Mouse (Mus musculus) CD4-positive, CD25-positive, alpha-beta regulatory T cell, adult 4 months (primary cell): Measurements from ENCODE around the gene Speer4c. TPM values are rescaled to one million over a fixed set of nuclear protein-coding genes. Genes with fewer than 3 reads are reported as not detected.
"Not testable (repeated sequence)": the region's sequence is repeated elsewhere in the genome, so short reads cannot be mapped to it uniquely, and the experiment has no call there.

Experiments used
- ATAC-seq: one replicate; pipeline ENCODE4 v1.8.0; 2017
- polyA plus RNA-seq, 2 experiments: library from polyadenylated mRNA; unstranded; fragments of 100-300 nt; shearing (Covaris generic); gene quantifications; one replicate each; pipeline ENCODE4 v1.2.1; 2017

Gene Speer4c
- polyA plus RNA-seq = not detected

DNA sequence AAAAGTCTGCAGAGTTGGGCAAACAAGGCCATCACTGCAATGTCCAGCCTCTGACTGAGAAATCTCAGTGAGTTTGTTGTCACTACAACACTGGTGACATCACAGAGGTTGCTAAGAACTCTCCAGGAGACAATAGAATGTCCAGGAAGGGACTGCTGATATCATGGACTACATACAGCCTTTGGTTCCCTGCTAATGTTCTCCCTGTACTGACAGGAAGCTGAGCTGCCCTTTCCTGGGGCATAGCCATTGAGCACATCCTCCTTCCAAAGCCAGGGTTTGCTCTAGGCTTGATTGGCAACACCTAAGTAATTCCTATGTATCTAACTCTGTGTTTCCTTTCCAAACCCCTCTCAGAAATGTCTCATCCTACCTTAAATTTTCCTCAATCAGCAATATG is at the start of gene Speer4c:
Gene Speer4c, minus strand, starts transcription at position 101 of the 400 bp plus-strand sequence.
- ATAC-seq = not testable (repeated sequence)

DNA sequence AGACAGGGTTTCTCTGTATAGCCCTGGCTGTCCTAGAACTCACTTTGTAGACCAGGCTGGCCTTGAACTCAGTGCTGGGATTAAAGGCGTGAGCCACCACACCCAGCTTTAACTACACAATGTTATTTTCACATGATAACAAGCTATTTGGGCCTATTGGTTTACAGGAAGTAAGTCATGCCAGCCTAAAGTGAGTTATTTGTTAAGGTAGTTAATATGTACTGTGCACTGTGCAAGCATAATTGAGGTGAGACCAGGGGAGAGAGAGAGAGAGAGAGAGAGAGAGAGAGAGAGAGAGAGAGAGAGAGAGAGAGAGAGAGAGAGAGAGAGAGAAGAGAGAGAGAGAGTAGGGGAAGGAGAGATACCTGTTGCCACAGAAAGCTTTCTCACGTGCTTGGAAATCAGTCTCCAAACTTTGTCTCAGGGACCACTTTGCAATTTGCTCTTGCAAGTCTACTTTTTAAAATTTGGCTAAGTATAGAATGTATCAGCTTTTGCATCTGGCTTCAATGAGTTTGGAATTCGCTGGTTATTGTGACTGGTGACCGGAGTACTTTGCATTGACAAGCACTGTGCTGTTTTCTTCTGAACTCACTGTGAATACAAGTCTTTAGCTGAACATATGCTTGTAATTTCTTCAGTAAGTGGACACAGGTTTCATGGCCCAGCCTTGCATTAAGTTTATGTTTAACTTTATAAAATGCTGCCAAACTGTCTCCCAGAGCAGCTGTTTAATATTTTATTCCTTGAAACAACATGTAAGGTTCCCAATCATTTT is 33.6 kb upstream of the Speer4c start:
- ATAC-seq = no peak

DNA sequence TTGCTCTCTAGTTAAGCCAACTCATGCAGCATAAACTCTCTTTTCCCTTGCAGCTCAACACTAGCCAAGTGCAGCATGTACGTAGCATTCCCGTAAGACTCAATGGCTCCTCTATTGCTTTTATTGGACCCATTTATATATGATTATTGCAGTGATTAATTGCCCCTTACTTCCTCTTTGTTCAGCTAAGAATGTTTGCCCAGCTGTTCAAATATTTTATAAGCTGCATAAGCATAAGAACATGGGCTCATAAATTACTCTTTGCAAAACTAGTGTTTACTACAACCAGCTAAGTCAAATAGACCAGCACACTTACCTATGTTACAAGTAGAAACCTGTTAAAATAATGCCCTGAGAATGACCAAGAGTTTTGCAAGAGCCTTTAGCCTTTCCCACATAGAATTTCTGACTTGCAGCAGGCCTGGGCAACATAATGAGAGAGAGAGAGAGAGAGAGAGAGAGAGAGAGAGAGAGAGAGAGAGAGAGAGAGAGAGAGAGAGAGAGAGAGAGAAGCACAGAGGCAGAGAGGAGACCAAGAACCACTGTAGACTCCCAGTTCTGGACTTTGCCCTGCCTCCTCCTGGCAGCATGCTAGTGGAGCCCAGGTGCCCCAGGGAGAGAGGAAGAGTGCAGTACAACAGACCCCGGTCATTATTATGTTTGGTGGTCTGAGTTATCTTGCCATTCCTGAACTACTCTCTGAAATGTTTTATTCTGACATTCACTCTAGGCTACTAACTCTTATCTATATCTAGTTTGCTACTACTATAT is 20.2 kb upstream of the Speer4c start:
- no peak for ATAC-seq

DNA sequence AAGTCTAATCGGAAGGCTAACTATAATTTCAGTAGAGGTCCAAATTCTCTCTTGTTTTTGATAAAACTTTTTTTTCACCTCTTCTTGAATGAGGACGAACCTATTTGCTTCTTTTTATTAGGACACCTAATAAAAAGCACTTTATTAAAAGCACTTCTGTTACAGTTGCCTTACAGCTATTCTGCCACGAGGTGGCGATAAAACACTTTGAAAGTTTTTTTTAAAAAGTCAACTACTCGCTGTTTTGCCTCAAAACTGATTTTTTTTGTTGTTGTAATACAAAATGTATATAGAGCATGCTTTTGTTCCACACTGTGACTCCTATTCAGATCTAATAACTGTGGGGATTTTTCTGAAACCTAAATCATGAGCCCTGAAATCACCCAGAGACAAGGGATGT is 11.2 kb downstream of the Speer4c start:
- ATAC-seq = not testable (repeated sequence)

DNA sequence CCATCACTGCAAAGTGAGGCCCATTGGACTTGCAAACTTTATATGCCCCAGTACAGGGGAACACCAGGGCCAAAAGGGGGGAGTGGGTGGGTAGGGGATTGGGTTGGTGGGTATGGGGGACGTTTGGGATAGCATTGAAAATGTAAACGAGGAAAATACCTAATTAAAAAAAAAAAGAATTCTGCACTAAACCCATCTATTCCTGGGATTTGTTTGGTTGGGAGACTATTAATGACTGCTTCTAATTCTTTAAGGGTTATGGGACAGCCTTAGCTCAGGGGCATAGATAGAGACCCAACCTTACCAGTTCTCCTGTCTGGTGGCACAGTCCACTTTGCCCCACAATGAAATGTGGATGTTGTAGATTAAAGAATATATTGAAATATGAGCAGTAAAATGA is 16.4 kb downstream of the Speer4c start:
- ATAC-seq = not testable (repeated sequence)

DNA sequence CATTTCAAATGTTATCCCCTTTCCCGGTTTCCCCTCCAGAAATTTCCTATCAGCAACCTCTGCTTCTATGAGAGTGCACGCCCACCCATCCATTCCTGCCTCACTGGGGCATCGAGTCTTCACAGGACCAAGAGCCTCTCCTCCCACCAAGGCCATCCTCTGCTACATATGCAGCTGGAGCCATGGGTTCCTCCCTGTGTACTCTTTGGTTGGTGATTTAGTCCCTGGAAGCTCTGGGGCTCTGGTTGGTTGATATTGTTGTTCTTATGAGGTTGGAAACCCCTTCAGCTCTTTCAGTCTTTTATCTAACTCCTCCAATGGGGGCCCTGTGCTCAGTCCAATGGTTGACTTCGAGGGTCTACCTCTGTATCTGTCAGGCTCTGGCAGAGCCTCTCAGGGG is 22.2 kb downstream of the Speer4c start:
- not testable (repeated sequence) for ATAC-seq

DNA sequence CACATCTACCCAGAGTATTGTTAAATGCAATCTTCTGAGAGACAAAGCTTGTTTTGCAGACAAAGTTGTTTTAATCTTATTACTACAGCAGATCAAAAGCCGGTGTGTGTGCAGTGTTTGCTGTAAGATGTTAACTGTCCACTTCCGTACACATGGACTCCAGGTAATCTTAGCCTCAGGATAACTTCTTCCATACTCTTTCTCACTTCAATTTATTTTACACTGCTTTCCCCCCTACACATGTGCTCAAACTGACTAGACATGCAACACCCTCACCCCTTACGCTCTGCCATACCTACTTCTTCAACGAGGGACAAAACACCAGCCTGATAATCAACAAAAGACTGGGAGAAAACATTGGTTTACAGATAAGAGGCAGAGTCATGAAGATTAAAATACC is 23.2 kb downstream of the Speer4c start:
- ATAC-seq = not testable (repeated sequence)

DNA sequence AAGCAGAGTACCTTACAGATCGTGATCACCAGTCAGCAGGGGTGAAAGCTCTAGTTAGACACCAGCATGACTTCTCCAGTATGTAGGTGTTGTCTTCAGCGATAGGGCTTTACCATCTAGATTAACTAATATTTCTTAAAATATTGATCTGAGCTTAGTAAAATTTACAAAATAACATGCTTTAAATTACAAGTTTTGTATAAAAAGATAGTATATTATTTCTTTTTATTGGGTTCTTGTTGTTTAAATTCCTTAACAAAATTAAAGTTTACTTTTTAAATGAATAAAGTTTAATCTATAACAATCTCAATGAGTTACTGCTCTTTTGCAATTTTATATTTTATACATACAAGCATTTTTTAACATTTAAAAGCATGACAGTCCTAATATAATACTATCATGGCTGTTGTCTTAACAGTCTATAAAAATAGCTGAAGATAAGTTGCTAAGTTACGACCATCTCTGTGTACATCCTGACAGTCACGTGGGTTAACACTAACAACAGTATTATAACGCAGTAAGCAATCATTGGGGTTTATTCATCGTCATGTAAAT is 24.3 kb downstream of the Speer4c start:
- ATAC-seq = not testable (repeated sequence)

DNA sequence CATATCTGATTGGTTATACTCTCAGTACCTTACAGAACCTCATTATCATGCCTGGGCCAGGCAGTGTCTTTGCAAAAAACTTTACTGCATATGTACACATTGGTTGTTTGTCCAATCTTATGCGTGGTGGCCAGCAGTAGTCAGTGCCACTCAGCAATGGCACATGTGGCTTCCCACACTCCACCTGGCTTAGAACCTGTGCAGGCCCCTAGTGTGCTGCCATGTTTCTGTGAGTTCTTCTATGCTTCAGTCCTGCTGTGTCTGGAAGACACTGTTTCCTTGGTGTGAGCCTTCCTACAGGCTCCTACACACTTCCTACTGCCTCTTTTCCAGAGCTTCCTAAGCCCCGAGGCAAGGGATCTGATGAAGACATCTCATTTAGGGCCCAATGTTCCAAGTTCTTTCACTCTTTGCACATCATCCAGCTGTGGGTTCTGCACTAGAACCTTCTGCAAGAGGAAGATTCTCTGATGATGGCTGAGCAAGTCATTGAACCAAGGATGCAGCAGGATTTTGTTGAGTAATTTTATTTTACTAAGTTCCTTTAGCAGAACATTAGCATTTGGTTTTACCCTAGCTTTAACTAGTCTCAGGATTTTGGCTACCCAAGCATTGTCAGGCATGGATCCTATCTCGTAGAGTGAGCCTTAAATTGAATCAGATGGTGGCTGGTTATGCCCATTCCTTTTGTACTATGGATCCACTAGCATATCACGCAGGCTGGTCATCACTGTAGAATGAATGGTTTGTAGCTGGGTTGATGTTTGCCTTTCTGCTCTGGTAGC is 25.0 kb downstream of the Speer4c start:
- ATAC-seq = not testable (repeated sequence)

DNA sequence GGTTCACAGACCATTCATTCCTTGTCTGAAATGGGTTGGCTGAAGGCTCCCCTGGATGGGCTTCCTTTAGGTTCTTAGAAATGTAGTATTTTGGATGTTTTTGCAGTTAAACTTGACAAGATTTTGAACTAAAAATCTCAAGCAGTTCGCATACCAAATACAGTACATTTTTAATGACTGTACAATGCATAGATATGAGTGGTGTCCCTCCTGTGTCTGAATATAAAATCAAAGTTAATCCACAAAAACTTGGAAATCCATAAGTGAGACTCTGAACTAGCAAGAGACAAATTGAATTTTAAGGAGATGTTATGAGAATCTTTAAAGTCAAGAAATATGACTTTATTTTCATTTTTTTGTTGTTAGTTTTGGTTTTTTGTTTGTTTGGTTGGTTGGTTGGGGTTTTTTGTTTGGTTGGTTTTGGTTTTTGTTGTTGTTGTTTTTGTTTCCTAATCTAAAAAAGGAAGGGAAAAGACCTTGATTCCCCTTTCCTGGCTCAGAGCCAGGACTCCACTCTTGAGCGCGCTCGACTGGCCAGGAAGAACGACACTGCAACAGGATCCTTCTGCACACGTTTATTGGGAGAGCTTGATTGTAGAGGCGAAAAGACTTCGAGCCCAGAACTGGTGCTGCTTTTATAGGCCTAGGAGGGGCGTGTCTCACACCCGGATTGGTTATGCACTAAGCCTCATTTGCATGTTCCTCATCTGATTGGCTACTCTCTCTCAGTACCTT is 32.6 kb downstream of the Speer4c start:
- not testable (repeated sequence) for ATAC-seq

DNA sequence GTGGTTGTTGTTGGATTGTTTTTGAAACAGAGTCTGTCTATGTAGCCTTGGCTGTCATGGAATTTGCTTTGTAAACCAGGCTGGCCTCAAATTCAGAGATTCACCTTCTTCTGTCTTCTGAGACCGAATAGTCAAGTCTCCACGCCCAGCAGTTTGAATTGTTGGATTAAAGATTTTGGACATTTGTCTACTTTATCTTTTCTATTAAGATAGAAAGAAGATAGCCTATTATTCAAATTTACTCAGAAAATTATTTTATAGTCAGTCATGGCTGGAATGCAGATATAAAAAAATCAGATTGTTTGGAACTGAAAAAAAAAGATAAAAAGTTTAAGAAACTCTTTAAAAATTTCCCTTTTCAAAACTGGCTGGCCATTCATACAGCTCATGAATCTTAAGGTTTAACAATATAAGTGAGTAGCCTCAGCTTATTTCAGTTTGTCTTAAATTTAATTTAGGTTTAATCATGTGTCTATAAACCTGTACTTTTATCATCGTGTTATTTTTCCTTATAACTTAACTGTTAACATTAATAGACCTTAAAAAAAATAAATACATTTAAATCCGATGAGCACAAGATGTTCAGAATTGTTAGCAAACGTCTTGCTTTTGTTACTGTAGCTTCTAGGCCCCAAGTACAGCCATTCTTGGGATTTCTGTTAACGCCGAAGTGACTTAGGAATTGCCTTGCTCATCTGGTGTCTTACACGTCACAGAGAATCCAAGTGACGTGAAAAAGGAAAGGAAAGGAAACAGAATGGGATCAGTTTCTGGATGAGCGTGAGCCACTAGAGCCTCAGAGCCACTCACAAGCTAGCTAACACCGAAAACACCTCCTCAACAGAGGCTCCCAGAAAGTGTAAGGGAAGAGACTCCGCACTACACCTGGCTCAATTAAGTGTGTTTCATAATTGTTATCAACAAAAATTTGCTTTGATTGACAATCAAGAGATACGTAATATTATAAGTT is 33.8 kb downstream of the Speer4c start:
- ATAC-seq = not testable (repeated sequence)

DNA sequence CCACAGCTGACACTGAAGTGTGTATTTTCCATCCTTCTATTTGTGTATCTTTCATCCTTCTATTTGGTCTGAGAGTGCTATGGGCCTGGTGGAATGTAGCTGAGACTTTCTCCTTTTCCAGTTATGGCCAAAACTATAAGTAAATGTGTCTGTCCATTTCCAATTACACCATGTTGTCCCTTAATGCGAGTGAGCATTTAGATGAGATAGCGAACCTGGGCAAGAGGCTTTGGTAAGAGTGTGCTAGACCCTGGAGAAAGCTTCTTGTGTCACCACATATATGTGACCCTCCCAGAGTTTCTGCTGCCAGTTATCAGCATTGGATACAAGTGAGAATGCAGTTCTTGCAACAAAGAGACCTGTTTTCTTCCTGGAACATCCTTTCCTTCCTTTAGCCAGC is 35.2 kb downstream of the Speer4c start:
- not testable (repeated sequence) for ATAC-seq

DNA sequence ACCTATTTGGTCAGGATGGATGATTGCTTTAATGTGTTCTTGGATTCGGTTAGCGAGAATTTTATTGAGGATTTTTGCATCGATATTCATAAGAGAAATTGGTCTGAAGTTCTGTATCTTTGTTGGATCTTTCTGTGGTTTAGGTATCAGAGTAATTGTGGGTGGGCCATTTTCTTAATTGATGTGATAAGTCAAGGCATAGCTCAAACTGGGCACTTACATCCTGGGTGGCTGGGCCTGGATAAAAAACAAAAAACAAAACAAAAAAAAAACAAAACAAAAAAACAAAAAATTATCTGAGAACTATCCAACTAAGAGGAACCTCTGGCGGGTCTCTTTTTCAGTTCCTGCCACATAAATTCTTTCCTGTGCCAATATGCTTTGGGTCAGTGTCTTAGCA is 36.3 kb downstream of the Speer4c start:
- not testable (repeated sequence) for ATAC-seq

DNA sequence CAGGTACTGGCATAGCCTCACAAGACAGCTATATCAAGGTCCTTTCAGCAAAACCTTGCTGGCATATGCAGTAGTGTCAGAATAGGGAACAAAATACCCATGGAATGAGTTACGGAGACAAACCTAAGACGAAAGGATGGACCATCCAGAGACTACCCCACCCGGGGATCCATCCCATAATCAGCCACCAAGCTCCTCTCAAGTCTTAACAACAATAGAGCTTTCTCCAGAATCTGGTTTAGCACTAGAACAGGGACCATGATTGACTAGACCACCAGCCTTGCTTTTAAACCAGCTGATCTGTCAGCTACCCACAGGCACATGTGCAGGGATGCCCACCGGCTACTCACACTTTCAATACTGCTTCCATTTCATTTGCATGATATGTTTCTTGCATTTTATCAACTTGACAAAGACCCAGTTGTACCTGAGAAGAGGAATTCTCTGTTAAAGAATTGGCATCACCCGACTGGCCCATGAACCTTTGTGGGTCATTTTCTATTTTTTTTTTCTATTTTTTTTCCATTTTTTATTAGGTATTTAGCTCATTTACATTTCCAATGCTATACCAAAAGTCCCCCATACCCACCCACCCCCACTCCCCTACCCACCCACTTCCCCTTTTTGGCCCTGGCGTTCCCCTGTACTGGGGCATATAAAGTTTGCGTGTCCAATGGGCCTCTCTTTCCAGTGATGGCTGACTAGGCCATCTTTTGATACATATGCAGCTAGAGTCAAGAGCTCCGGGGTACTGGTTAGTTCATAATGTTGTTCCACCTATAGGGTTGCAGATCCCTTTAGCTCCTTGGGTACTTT is 39.4 kb downstream of the Speer4c start:
- ATAC-seq = not testable (repeated sequence)

DNA sequence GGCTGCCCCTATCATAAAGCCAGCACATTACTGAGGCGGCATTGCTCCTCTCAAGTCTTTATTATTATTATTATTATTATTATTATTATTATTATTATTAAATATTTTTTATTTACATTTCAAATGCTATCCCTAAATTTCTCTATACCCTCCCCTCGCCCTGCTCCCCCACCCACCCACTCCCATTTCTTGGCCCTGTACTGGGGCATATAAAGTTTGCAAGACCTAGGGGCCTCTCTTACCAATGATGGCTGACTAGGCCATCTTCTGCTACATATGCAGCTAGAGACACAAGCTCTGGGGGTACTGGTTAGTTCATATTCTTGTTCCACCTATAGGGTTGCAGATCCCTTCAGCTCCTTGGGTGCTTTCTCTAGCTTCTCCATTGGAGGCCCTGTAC is 40.1 kb downstream of the Speer4c start:
- not testable (repeated sequence) for ATAC-seq

DNA sequence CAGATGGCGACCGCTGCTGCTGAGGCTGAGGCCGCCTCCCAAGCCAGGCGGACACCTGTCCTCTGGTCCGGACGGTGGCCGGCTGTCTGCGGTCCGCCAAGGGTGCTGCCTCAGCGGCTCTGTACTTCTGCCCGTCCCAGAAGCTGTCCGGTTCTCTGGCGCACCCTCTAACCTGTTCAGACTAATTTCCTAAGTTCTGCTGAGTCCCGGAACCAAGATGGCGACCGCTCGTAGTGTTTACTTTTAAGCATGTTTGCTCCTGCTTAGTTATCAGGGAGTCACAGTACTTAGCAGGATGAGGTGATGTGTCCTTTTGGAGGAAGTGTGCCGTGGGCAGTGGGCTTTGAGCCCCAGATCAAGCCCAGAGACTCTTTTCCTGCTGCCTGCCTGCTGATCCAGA is 43.3 kb downstream of the Speer4c start:
- ATAC-seq = not testable (repeated sequence)

DNA sequence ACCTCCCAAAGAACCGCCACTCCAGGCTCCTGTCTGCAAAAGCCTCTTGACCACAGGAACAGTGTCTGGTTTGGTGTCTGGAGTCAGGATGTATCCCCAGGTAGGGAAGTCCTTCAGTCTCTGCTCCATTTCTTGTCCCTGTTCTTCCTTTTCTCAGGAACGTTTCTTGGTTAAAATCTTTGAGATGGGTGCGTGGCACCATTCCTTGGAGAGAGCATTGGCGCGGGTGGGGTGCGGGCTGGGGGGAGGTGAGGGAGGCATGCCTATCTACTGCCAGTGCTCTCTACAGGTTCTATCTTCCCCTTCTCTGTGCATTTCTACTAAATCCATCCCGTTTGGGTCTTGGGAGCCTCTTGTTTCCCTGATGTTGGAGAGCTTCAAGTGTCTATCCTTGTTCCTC is 50.2 kb downstream of the Speer4c start:
- not testable (repeated sequence) for ATAC-seq
